Mouse (Mus musculus) kidney, embryonic 15.5 days (tissue): ENCODE measurements around the gene Dcxr. TPM values are rescaled to one million over a fixed set of nuclear protein-coding genes. Genes with fewer than 3 reads are reported as not detected.
"Not testable (repeated sequence)": the region's sequence is repeated elsewhere in the genome, so short reads cannot be mapped to it uniquely, and the experiment has no call there.

ENCODE experiments used
- ATAC-seq: fragments of 200-750 bp; cut with Nextera tagmentation; replicated peaks from 2 replicates; pipeline ENCODE4 v1.8.0; 2017; ENCODE audit warnings: moderate TSS enrichment; ENCODE audit not compliant: low FRiP score
- H3K27ac ChIP-seq: fragments of 300-500 bp; sonication (generic); 2 replicates; pipeline ENCODE4 v1.5.1; 2015; ENCODE audit warnings: mild to moderate bottlenecking, inconsistent platforms
- H3K27me3 ChIP-seq: fragments of 300-500 bp; sonication (generic); 2 replicates; pipeline ENCODE4 v1.6.1; 2015; ENCODE audit warnings: inconsistent platforms
- H3K36me3 ChIP-seq: fragments of 300-500 bp; sonication (generic); 2 replicates; pipeline ENCODE4 v1.6.1; 2015; ENCODE audit warnings: inconsistent platforms
- H3K4me1 ChIP-seq: fragments of 300-500 bp; sonication (generic); 2 replicates; pipeline ENCODE4 v1.6.1; 2015; ENCODE audit warnings: inconsistent platforms
- H3K4me2 ChIP-seq: fragments of 300-500 bp; sonication (generic); 2 replicates; pipeline ENCODE4 v1.6.1; 2015; ENCODE audit warnings: moderate library complexity, mild to moderate bottlenecking, inconsistent platforms
- H3K4me3 ChIP-seq: fragments of 300-500 bp; sonication (generic); replicated peaks from 2 replicates; pipeline ENCODE4 v1.5.1; 2015; ENCODE audit warnings: mild to moderate bottlenecking, inconsistent platforms
- H3K9ac ChIP-seq: fragments of 300-500 bp; sonication (generic); 2 replicates; pipeline ENCODE4 v1.6.1; 2015; ENCODE audit warnings: mild to moderate bottlenecking, inconsistent platforms
- H3K9me3 ChIP-seq: fragments of 300-500 bp; sonication (generic); replicated peaks from 2 replicates; pipeline ENCODE4 v1.6.1; 2016; ENCODE audit warnings: inconsistent platforms
- WGBS: fragments of 180-500 bp; shearing (Covaris S2); methylation state at CpG from one replicate; pipeline ENCODE4 v1.1.7; 2015; ENCODE audit warnings: mixed read lengths; 5-methylcytosine and 5-hydroxymethylcytosine counted together
- polyA plus RNA-seq: library from polyadenylated mRNA; unstranded; fragments of >200 nt; fragmentation: Nextera tagmentation; extraction: Ambion mirVana; gene quantifications from 2 replicates; pipeline ENCODE4 v1.2.1, GENCODE M21; 2015

Dcxr gene
- polyA plus RNA-seq: 31.9 and 32.1 TPM in 2 replicates

DNA sequence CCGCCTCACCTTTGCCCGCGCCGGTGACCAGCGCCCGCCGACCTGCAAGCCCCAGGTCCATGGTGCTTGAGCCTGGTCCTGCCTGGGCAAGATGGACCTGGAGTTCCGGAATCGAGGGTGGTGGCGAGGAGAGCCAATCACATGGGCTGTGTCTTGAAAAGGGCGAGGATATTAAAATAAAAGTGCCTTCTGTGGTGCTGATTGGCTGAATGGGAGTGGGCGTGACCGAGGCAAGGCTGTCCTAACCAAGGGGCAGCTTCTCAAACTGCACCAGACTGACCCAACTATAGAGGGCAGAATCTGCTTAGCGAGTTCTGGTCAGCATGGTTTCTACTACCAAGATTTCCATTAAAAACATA is at the start of gene Dcxr:
Dcxr (minus strand) TSS at position 113 of the 359 bp plus-strand sequence.
- Histone ChIP-seq H3K4me2 (peak within 1 kb of the TSS; percentile 95), H3K9me3 (no peaks in the 10 kb centered on the region), H3K27ac (peak within 1 kb of the TSS; percentile 62), H3K4me3 (peak within 1 kb of the TSS; percentile 69), H3K9ac (peak within 1 kb of the TSS; percentile 55), H3K4me1 (peaks cover 24% of the 10 kb centered on the region), H3K36me3 (0 out of 2 replicates have a peak, but pooled peaks cover 7% of the 10 kb centered on the region), H3K27me3 (peaks cover 8% of the 10 kb centered on the region)
- whole genome bisulfite sequencing: under 1% methylated on average over 14 of the region's 14 CpGs
- ATAC-seq: peak; percentile 89

DNA sequence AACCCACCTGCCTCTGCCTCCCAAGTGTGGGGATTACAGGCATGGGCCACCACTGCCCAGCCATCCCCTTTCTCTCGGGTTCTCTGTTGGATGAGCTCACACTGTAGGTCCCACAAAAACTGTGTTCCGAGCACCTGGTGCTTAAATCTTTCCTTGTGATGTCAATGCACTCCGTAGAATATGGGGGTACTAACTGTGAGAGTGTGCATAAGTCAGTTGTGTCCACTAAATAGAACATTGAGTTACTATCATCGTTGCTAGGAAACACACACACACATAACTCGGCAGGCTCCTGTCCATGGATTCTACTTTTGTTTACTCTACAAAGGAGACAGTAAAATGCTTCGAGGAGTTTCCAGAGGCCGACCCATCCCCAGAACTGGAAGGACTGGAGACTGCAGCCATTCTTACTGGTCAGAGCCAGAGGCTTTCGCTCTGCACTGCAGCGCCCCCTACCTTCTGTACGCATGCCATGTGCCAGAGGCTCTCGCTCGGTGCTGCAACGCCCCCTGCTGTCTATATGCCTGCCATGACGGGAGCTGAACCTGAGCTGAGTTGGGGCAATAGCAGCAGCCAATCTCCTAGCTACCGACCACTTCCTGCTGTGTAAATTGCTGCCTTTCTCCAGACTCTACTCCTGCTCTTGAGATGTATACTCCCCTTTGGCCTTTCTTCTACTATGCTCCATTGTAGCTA is 48.8 kb upstream of the Dcxr start:
- no peak overlapping the region for H3K4me3 ChIP-seq
- H3K36me3 ChIP-seq: peaks cover 9% of the 10 kb centered on the region
- H3K4me1 ChIP-seq: peaks cover 10% of the 10 kb centered on the region; the same call in 1 of the 2 replicates
- H3K27me3 ChIP-seq: no peaks in the 10 kb centered on the region; the same call in 1 of the 2 replicates
- WGBS: 24% methylated on average over 15 of the region's 15 CpGs
- H3K27ac ChIP-seq: no peak overlapping the region
- H3K4me2 ChIP-seq: peak overlapping the region; percentile 10; the same call in 1 of the 2 replicates
- H3K9ac ChIP-seq: no peak overlapping the region
- peak; percentile 82 for ATAC-seq
- H3K9me3 ChIP-seq: no peaks in the 10 kb centered on the region

- WGBS: 90% methylated on average over 7 of the region's 7 CpGs
- ATAC-seq: no peak
- H3K4me1 ChIP-seq: peaks cover 10% of the 10 kb centered on the region; the same call in 1 of the 2 replicates
- no peak overlapping the region for H3K4me2 ChIP-seq
- no peaks in the 10 kb centered on the region for H3K36me3 ChIP-seq
- H3K9ac ChIP-seq: no peak overlapping the region
- H3K27me3 ChIP-seq: no peaks in the 10 kb centered on the region; the same call in 1 of the 2 replicates
- no peaks in the 10 kb centered on the region for H3K9me3 ChIP-seq
- H3K27ac ChIP-seq: no peak overlapping the region
- H3K4me3 ChIP-seq: no peak overlapping the region
Observed at GRCm38 (mm10) chr11:120773463-120774190, 46.5 kb upstream of the Dcxr start.

GRCm38 (mm10) chr11:120772749-120773148 is 45.7 kb upstream of the Dcxr start:
- no peak overlapping the region for H3K27ac ChIP-seq
- WGBS: 76% methylated on average over 3 of the region's 3 CpGs
- ATAC-seq: no peak

DNA sequence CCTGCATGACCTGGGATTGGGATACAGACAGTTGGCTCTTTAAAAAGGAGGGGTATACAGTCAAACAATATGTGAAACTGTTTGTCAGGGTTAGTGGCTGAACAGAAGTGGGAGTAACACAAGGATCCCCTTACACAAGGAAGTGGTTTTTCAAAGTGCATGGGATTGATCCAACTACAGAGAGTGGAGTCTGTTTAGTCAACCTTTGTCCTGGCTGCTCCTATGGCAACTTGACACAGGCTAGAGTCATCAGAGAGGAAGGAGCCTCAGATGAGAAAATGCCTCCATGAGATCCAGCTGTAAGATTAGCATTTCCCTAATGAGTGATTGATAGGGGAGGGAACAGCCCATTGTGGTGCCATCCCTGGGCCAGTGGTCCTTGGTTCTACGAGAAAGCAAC is 41.1 kb upstream of the Dcxr start:
- Histone ChIP-seq H3K9ac (no peak overlapping the region), H3K4me2 (no peak overlapping the region), H3K4me1 (0 out of 2 replicates have a peak, but pooled peaks cover 2% of the 10 kb centered on the region), H3K9me3 (no peaks in the 10 kb centered on the region), H3K36me3 (no peaks in the 10 kb centered on the region), H3K27me3 (peaks cover 5% of the 10 kb centered on the region; the same call in 1 of the 2 replicates), H3K4me3 (no peak overlapping the region), H3K27ac (no peak overlapping the region)
- no peak; the same call in 1 of the 2 replicates for ATAC-seq
- WGBS: 25% methylated on average over 1 of the region's 1 CpGs

More at GRCm38 (mm10) chr11:120772749-120773148, 45.7 kb upstream of the Dcxr start:
- Histone ChIP-seq H3K36me3 (no peaks in the 10 kb centered on the region), H3K4me2 (no peak overlapping the region), H3K9me3 (no peaks in the 10 kb centered on the region), H3K4me3 (no peak overlapping the region), H3K4me1 (peaks cover 13% of the 10 kb centered on the region; the same call in 1 of the 2 replicates), H3K9ac (no peak overlapping the region), H3K27me3 (no peaks in the 10 kb centered on the region; the same call in 1 of the 2 replicates)

DNA sequence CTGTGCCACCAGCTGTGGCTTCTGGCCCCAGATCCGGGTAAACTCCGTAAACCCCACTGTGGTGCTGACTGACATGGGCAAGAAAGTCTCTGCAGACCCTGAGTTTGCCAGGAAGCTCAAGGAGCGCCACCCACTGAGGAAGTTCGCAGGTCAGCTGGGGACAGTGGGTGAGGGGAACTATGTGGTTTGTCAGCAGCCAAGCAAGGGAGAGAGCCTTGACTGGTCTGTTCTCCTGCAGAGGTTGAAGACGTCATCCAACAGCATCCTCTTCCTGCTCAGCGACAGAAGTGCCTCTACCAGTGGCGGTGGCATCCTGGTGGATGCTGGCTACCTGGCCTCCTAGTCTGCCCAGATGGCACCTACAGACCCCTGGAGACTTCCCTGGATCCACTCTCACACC is 39.9 kb upstream of the Dcxr start:
- H3K9ac ChIP-seq, H3K4me3 ChIP-seq, ATAC-seq, H3K4me1 ChIP-seq, H3K27ac ChIP-seq, H3K27me3 ChIP-seq, H3K9me3 ChIP-seq, H3K36me3 ChIP-seq, H3K4me2 ChIP-seq: not testable (repeated sequence)
- 69% methylated on average over 3 of the region's 7 CpGs for WGBS

DNA sequence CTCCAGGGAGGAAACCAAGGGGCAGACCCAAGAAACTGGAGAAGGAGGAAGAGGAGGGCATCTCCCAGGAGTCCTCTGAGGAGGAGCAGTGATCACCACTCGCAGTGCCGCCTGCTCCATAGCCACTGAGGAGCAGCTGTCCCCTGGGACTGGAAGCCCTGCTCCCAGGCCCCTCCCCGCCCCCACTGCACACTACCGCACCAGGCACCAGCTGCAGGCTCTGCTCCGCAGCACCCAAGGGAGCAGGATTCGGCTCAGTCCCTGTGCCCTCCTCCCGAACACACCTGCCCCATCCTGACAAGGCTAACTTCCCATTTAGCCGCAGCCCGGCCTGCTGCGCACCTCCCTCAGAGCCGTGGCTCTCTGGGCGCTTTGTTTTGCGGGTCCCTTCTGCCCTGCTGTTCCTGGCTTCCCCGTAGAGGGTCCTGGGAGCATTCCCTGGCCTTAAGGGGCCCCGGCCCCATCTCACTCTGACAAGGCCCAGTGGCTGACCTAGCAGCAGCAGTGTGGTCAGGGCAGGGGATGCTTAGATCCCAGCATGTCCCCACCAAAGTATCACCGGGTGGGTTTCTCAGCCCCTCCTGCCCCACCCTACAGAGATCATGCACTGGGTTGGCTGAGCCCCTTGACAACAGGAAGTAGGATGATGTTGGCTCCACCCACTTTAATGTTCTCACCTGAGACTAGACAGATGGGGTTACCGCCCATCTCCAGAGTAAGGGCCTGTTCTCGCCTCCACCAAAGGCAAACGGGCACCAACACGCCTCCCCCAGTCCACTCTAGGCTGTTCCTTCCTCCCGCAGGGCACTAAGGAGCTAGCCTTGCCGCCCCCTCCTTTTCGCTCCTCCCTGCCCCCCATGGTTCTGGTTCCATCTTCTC is 36.3 kb upstream of the Dcxr start:
- 12% methylated on average over 5 of the region's 23 CpGs for WGBS
- Histone ChIP-seq H3K4me2 (peak overlapping the region; percentile 47), H3K4me3 (0 out of 2 replicates have a peak overlapping the region, but pooled peaks have one; percentile 2)
- not testable (repeated sequence) for H3K9ac ChIP-seq, H3K4me1 ChIP-seq, H3K36me3 ChIP-seq, H3K27me3 ChIP-seq, H3K9me3 ChIP-seq, H3K27ac ChIP-seq
- peak; percentile 61; the same call in 1 of the 2 replicates for ATAC-seq

GRCm38 (mm10) chr11:120762672-120763041 is 35.6 kb upstream of the Dcxr start, which contains the start of gene Hmga1b:
TSS of gene Hmga1b (plus strand) at chr11:120762794.
- peak; percentile 31; the same call in 1 of the 2 replicates for ATAC-seq
- not testable (repeated sequence) for H3K4me1 ChIP-seq, H3K27me3 ChIP-seq, H3K36me3 ChIP-seq, H3K27ac ChIP-seq, H3K9ac ChIP-seq
- WGBS: 20% methylated on average over 14 of the region's 14 CpGs
- Histone ChIP-seq H3K9me3 (peaks cover 15% of the 10 kb centered on the region), H3K4me3 (0 out of 2 replicates have a peak within 1 kb of the TSS, but pooled peaks have one; percentile 2), H3K4me2 (peak within 1 kb of the TSS; percentile 47)

DNA sequence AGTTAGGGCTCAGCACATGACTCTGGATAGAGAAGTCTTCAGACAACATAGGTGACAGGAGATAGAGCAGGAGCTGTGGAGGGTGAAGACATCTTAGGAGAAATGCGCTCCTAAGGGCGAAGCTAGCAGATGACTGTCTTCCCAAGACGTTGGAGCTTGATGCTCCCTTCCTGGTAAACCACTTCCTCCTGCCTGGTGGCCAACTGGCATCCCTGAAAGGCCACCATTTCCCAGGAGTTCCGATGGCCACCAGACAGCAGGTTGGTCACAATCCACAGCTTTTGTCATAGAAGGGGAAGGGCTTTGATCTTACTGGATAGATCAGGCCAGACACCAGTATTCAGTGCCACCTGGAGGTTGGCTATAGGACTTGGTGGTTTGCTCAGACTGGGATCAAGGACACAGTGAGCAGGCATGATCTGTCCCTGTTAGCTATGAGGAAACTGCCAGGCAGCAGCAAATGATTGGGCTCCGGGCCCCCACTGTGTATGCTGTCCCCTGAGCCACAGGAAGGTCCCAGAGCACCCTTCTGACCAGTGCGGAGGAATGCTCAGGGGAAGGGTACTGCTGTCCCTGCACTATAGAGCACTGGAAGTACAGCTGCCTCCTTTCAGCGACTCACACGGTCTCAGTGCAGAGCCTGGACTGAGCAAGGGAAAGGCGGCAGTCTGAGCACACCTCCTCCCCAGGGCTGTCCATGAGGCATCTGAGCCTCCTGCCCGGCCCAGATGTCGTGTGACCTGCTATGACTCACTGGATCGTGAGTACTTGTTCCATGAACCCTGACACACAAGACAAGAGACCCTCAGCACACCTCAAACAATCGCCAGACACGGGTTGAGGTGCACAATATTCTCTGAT is 35.0 kb upstream of the Dcxr start:
- Histone ChIP-seq H3K27ac (no peak overlapping the region), H3K4me3 (no peak overlapping the region), H3K4me2 (peak overlapping the region; percentile 47; the same call in 1 of the 2 replicates), H3K9ac (no peak overlapping the region), H3K36me3 (no peaks in the 10 kb centered on the region), H3K4me1 (peaks cover 6% of the 10 kb centered on the region; the same call in 1 of the 2 replicates), H3K9me3 (peaks cover 15% of the 10 kb centered on the region), H3K27me3 (peaks cover 5% of the 10 kb centered on the region; the same call in 1 of the 2 replicates)
- no peak for ATAC-seq
- 66% methylated on average over 14 of the region's 14 CpGs for WGBS

DNA sequence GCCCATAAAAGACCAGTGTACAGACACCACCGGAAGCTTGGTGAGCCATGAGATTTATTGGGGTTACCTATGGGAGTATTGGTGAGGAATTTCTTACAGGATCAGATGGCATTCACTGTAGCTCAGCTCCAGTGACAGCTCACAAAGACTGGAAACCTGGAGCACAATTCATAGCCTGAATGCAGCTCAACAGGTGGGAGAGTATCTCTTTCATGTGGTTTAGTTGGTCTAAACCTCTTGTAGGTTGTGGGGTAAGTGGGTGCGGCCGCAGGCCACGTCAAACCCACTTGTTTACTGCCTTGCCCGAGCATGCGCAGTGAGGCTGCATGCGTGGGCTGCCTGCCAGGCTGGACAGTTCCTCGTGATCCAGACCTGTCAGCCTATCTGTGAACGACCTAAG is 33.2 kb upstream of the Dcxr start:
- Histone ChIP-seq H3K27ac (no peak overlapping the region), H3K4me3 (no peak overlapping the region), H3K27me3 (peaks cover 5% of the 10 kb centered on the region; the same call in 1 of the 2 replicates), H3K4me1 (peaks cover 6% of the 10 kb centered on the region; the same call in 1 of the 2 replicates), H3K4me2 (no peak overlapping the region), H3K9me3 (peaks cover 21% of the 10 kb centered on the region), H3K9ac (no peak overlapping the region), H3K36me3 (no peaks in the 10 kb centered on the region)
- WGBS: 60% methylated on average over 9 of the region's 9 CpGs
- no peak for ATAC-seq

GRCm38 (mm10) chr11:120751606-120752005 is 24.5 kb upstream of the Dcxr start:
- WGBS: 56% methylated on average over 4 of the region's 4 CpGs
- H3K4me3 ChIP-seq: no peak overlapping the region
- H3K27me3 ChIP-seq: no peaks in the 10 kb centered on the region

More at GRCm38 (mm10) chr11:120751606-120752005, 24.5 kb upstream of the Dcxr start:
- Histone ChIP-seq H3K9me3 (peaks cover 1% of the 10 kb centered on the region; the same call in 1 of the 2 replicates), H3K36me3 (no peaks in the 10 kb centered on the region), H3K9ac (no peak overlapping the region), H3K4me2 (no peak overlapping the region), H3K27ac (no peak overlapping the region), H3K4me1 (no peaks in the 10 kb centered on the region)
- ATAC-seq: no peak
